Mouse (Mus musculus) CH12.LX (cell line): ENCODE measurements around the gene Smg7. TPM values are rescaled to one million over a fixed set of nuclear protein-coding genes. Genes with fewer than 3 reads are reported as not detected.
A peak's percentile ranks its signal among the peaks of the same experiment; 100 is the strongest.
"Not testable (repeated sequence)": the region's sequence is repeated elsewhere in the genome, so short reads cannot be mapped to it uniquely, and the experiment has no call there.

Experiments
- DNase-seq: peaks from one replicate; pipeline ENCODE4 v3.0.0-alpha.2; 2013; ENCODE audit errors: extremely low read depth
- H3K27ac ChIP-seq: 2 replicates; pipeline ENCODE4 v1.5.1; 2012; ENCODE audit warnings: low read depth, mild to moderate bottlenecking, control low read depth, moderate library complexity; ENCODE audit not compliant: insufficient read depth
- H3K27me3 ChIP-seq: replicated peaks from 2 replicates; pipeline ENCODE3; 2012; ENCODE audit warnings: inconsistent platforms
- H3K36me3 ChIP-seq, 2 experiments: replicated peaks in 1 of 2; 2 replicates each; pipeline versions ENCODE3 to v1.6.1; 2012; ENCODE audit warnings: inconsistent platforms in 1 of 2, low read length in 1 of 2, mild to moderate bottlenecking in 1 of 2, mixed read lengths in 1 of 2, moderate library complexity in 1 of 2; ENCODE audit not compliant: control insufficient read depth in 1 of 2, insufficient read depth in 1 of 2
- H3K4me1 ChIP-seq, 2 experiments: 2 replicates each; pipeline ENCODE4 v1.6.1; 2012; ENCODE audit warnings: inconsistent platforms in 1 of 2, moderate library complexity in 1 of 2; ENCODE audit not compliant: insufficient read depth in 2 of 2, control insufficient read depth in 1 of 2
- H3K4me2 ChIP-seq: 2 replicates; pipeline ENCODE4 v1.6.1; 2012; ENCODE audit warnings: low read depth, mild to moderate bottlenecking, control low read depth; ENCODE audit not compliant: poor library complexity, insufficient read depth, severe bottlenecking
- H3K4me3 ChIP-seq, 3 experiments: fragments of 150-350 bp in 1 of 3; sonication (generic) in 1 of 3; replicated peaks in 1 of 3; 2 replicates each; pipeline versions ENCODE3 to v1.5.1; 2011 to 2012; ENCODE audit warnings: low read depth in 2 of 3, low read length in 2 of 3, mild to moderate bottlenecking in 2 of 3, moderate library complexity in 2 of 3, control low read depth in 1 of 3, improper control_type of control experiment in 1 of 3, inconsistent platforms in 1 of 3, mixed read lengths in 1 of 3; ENCODE audit not compliant: poor library complexity in 1 of 3
- H3K79me2 ChIP-seq: replicated peaks from 2 replicates; pipeline ENCODE4 v1.6.1; 2012; ENCODE audit warnings: mild to moderate bottlenecking, moderate library complexity; ENCODE audit not compliant: control insufficient read depth, poor library complexity, insufficient read depth, severe bottlenecking; ENCODE audit errors: extremely low read depth
- H3K9ac ChIP-seq: 2 replicates; pipeline ENCODE4 v1.6.1; 2012; ENCODE audit warnings: low read depth, mild to moderate bottlenecking, control low read depth, moderate library complexity; ENCODE audit not compliant: insufficient read depth
- H3K9me3 ChIP-seq: replicated peaks from 2 replicates; pipeline ENCODE3; 2012; ENCODE audit warnings: low read length, inconsistent platforms, mixed read lengths
- CHD1 ChIP-seq: IDR thresholded peaks from 2 replicates; pipeline ENCODE4 v1.6.1; 2012; ENCODE audit warnings: low read depth, low read length, improper control_type of control experiment, inconsistent platforms
- HCFC1 ChIP-seq: IDR thresholded peaks from 2 replicates; pipeline ENCODE4 v1.6.1; 2012; ENCODE audit warnings: low read depth, mild to moderate bottlenecking, inconsistent platforms, low read length, improper control_type of control experiment
- IRF4 ChIP-seq: IDR thresholded peaks from 2 replicates; pipeline ENCODE4 v1.6.1; 2014; ENCODE audit warnings: low read depth, mild to moderate bottlenecking, inconsistent platforms, low read length, improper control_type of control experiment
- MAFK ChIP-seq: IDR thresholded peaks from 2 replicates; pipeline ENCODE4 v1.6.1; 2011; ENCODE audit warnings: low read length, improper control_type of control experiment; ENCODE audit not compliant: insufficient replicate concordance
- MAX ChIP-seq: IDR thresholded peaks from 2 replicates; pipeline ENCODE4 v1.6.1; 2011; ENCODE audit warnings: low read length, improper control_type of control experiment
- NRF1 ChIP-seq: IDR thresholded peaks from 2 replicates; pipeline ENCODE4 v1.6.1; 2014; ENCODE audit warnings: low read depth, mild to moderate bottlenecking, inconsistent platforms, low read length, improper control_type of control experiment, moderate library complexity
- RAD21 ChIP-seq: IDR thresholded peaks from 2 replicates; pipeline ENCODE4 v1.6.1; 2011; ENCODE audit warnings: low read depth, mild to moderate bottlenecking, low read length, improper control_type of control experiment, moderate library complexity
- SMC3 ChIP-seq: IDR thresholded peaks from 2 replicates; pipeline ENCODE4 v1.6.1; 2011; ENCODE audit warnings: low read depth, low read length, improper control_type of control experiment
- TCF12 ChIP-seq: IDR thresholded peaks from 2 replicates; pipeline ENCODE4 v1.6.1; 2014; ENCODE audit warnings: low read depth, mild to moderate bottlenecking, inconsistent platforms, low read length, improper control_type of control experiment
- USF1 ChIP-seq: IDR thresholded peaks from 2 replicates; pipeline ENCODE4 v1.6.1; 2014; ENCODE audit warnings: low read depth, mild to moderate bottlenecking, inconsistent platforms, low read length, improper control_type of control experiment
- ZC3H11A ChIP-seq: IDR thresholded peaks from 2 replicates; pipeline ENCODE4 v1.6.1; 2012; ENCODE audit warnings: low read depth, mild to moderate bottlenecking, inconsistent platforms, low read length, improper control_type of control experiment
- dilution Hi-C: fragments of 300-500 bp; cut with MboI; formaldehyde crosslinking; loops from 2 replicates; pipeline ENCODE4 v1.14.3; 2020; ENCODE audit warnings: low sequenced_read_pairs; ENCODE audit not compliant: extremely low pct_unique_long_range_greater_than_20kb, extremely low pct_ligation_motif_present
- in situ Hi-C: fragments of 300-500 bp; cut with MboI; formaldehyde crosslinking; loops from 3 replicates; pipeline ENCODE4 v1.14.3; 2019; ENCODE audit warnings: low sequenced_read_pairs, low pct_ligation_motif_present, low pct_unique_long_range_greater_than_20kb, mixed read lengths
- polyA plus RNA-seq: library from polyadenylated mRNA; unstranded; fragments of >175 nt; gene quantifications from 2 replicates; pipeline ENCODE4 v1.2.1, GENCODE M21; 2012; ENCODE audit warnings: low read depth; ENCODE audit not compliant: insufficient read length
- total RNA-seq, 2 experiments: library from RNA; depleted of rRNA; stranded (reverse); fragments of 300-350 nt in 1 of 2; fragments of >200 nt in 1 of 2; gene quantifications; 2 replicates each; pipeline ENCODE4 v1.2.3; 2012 to 2014

Gene Smg7
- total and polyA plus RNA-seq, 3 experiments = 23.4 to 55.2 (median 27.0) TPM

DNA sequence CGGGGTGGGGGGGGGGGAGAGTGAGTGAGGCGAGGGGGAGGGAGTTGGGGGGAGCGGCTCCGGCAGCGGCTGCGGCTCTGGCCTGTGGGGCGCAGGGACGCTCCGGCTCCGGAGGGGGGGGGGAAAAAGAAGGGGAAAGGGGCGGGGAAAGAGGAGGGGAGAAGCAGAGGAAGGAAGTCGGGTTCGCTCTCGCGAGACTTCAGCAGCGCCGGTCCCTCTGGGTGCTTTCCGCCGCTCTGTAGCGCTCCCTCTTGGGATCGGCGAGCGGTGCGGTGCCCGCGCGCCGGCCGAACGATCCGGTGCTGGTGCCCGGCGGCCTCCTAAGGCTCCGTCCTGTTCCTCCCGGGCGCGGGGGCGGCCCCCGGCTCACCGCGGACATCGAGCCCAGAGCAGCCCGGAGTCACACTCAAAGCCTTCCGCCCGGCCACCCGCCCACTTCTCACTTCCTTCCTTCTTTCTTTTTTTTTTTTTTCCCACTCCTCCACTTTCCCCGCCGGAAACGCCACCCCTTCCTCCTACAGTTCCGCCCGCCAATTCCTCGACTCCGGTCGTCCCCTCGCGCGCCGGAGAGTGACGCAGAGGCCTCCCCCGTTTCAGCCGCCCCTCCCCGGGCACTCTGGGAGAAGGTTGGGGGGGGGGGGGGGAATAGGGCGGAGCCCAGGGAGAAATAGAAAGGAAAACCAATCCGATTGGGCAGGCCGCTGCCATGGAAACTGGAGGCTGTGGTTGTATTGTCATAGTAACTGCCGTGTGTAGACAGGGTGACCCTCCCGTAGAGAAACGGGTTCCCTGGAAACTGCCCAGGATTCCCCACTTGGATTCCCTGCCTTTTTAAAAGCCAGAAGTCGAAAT lies 445 bp upstream of the Smg7 start (continued):
- TF ChIP-seq CHD1 (no peak), ZC3H11A (no peak), SMC3 (no peak), NRF1 (peak; percentile 48; the same call in 1 of the 2 replicates), USF1 (no peak), RAD21 (no peak), TCF12 (peak; percentile 63; the same call in 1 of the 2 replicates), IRF4 (peak; percentile 81)

DNA sequence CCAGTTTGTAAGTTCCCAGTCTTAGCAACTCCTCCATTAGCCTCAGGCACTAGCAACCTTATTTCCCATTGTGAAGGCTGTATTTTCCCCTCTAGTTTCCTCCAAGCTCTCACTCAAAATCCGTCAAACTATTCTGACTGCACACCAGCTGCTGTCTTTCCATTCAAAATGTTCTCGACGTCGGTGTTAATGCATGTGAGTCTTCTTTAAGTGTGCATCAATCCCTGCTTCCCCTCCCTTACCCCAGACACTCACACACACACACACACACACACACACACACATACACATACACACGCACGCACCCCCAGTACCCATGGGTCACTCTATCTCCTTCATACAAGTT lies 1.1 kb downstream of the Smg7 start:
- TF ChIP-seq MAX = no peak; the same call in 1 of the 2 replicates
- TF ChIP-seq TCF12 = 0 out of 2 replicates have a peak, but pooled peaks have one; percentile 5
- TF ChIP-seq HCFC1 = no peak
- no peak for TF ChIP-seq MAFK
- no peak overlapping the region for H3K27ac ChIP-seq
- H3K4me2 ChIP-seq = peak overlapping the region; percentile 90
- no peaks in the 10 kb centered on the region for H3K9me3 ChIP-seq
- no peaks in the 10 kb centered on the region for H3K27me3 ChIP-seq
- H3K79me2 ChIP-seq = peaks cover 52% of the 10 kb centered on the region
- peaks cover 3 to 23% of the 10 kb centered on the region in 2 experiments for H3K36me3 ChIP-seq
- dilution Hi-C loops (no loop called here), in situ Hi-C loops (loop anchor here (10.0 to 25.0 kb wide), 2 partner anchors 107 to 364 kb away; no protein-coding TSS in a partner anchor)
- peak overlapping the region; percentile 79 to 88 (median 81) for H3K4me3 ChIP-seq
- H3K9ac ChIP-seq = peak overlapping the region; percentile 95
- DNase-seq = no peak
- peaks cover 3 to 29% of the 10 kb centered on the region in 2 experiments; a peak in 3 of 4 replicates for H3K4me1 ChIP-seq

DNA sequence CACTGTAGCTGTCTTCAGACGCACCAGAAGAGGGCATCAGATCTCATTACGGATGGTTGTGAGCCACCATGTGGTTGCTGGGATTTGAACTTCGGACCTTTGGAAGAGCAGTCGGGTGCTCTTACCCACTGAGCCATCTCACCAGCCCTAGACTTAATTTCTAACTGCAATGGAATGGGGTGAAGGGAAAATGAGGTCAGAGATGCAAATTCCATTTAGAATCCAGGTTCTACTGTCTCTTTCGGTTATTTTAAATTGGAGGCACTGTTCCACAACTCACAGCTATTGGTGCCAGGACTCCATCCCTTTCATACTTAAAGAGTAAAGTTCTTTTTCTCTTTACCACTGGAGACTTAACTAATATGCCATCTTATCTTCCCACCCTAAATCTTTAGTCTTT lies 14.4 kb downstream of the Smg7 start:
- H3K36me3 ChIP-seq = peaks cover 2 to 22% of the 10 kb centered on the region in 2 experiments
- H3K4me3 ChIP-seq, H3K9ac ChIP-seq, H3K4me2 ChIP-seq, dilution Hi-C loops, H3K27me3 ChIP-seq, H3K9me3 ChIP-seq, DNase-seq, in situ Hi-C loops, H3K27ac ChIP-seq, H3K4me1 ChIP-seq: not testable (repeated sequence)
- H3K79me2 ChIP-seq = peaks cover 43% of the 10 kb centered on the region
